Mouse (Mus musculus): Measurements from ENCODE around the gene Panx2.

- TF ChIP-seq CTCF (IDR thresholded peaks at IDR 0.05; ENCODE audit: control insufficient read depth, insufficient read depth, insufficient replicate concordance, low read depth, low read length): no peak
- TF ChIP-seq POLR2A (IDR thresholded peaks at IDR 0.05; ENCODE audit: control insufficient read depth, low read depth, low read length): no peak
Observed at GRCm38 (mm10) chr15:89061761-89062517, 2.4 kb downstream of the Panx2 start.

Data from testis, adult 2 months (tissue).